Mouse (Mus musculus): ENCODE data around the gene Eif4a3. TPM values are rescaled to one million over a fixed set of nuclear protein-coding genes. Genes with fewer than 3 reads are reported as not detected.

The Eif4a3 gene
- polyA plus RNA-seq, 1 experiment from 2014 or later, result 281 TPM

DNA sequence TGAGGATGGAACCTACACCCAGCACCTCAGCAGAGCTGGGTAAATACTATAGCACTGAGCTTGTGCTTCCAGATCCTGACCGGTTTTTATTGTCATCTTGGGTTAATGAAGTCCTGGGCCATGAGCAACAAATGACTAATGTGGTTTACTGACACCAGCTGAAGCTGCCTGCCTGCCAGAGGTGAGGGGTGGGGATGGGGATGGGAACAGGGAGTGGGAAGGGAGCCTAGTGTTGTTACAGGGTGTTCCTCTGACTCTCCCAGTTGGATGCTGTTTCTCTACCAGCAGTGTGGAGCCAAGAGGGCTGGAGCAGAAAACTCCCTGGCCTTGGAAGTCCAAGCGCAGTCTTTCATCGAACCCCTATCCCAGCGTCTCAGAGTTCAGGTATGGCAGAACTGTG lies 16.8 kb upstream of the Eif4a3 start:
- Histone ChIP-seq H3K4me1 (no peaks in the 10 kb centered on the region), H3K4me2 (no peak overlapping the region), H3K36me3 (no peaks in the 10 kb centered on the region), H3K9ac (no peak overlapping the region), H3K27ac (replicated peaks) (no peak overlapping the region), H3K9me3 (no peaks in the 10 kb centered on the region), H3K4me3 (no peak overlapping the region), H3K27me3 (replicated peaks) (peaks cover 9% of the 10 kb centered on the region; the same call in 1 of the 2 replicates)
- no peak for ATAC-seq (ENCODE audit: extremely low read depth, insufficient number of reproducible peaks, low FRiP score, low TSS enrichment)
- 78% methylated on average over 4 of the region's 4 CpGs for WGBS

DNA sequence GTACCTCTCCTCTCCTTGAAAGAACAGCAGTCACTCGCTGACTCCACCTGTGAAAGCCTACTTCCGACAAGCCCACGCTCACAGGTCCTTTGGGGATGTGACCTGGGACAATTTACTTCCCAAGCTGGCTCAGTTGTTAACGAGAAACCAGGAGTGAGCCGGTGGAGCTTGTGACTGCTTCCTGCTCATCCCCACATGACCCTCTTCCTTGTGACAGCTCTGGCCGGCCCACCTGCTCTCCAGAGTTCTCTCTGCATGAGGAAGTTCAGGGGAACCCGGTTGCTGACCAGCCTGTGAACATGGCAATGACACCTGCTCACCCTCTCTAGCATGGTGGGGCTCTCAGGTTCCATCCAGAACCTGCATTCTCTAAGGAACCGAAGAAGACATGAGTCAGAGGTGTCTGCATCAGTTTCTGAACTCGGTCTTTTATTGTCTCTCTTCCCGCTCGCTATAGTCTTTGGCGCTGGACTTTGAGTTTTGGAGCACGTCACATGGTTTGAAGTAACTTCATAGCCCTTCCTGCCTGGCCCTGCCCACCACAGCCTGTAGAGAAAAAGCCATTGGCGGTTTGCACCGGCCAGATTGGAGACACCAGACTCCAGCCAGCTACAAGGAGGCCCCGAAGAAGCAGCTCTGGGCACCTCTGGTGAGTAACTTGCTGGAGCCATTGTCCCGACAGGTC lies 14.5 kb upstream of the Eif4a3 start:
- Histone ChIP-seq H3K4me3 (no peak overlapping the region), H3K4me2 (no peak overlapping the region), H3K9me3 (no peaks in the 10 kb centered on the region), H3K36me3 (no peaks in the 10 kb centered on the region), H3K27me3 (replicated peaks) (peaks cover 24% of the 10 kb centered on the region; the same call in 1 of the 2 replicates), H3K27ac (replicated peaks) (no peak overlapping the region), H3K4me1 (no peaks in the 10 kb centered on the region), H3K9ac (no peak overlapping the region)
- WGBS, result 74% methylated on average over 17 of the region's 17 CpGs
- no peak for ATAC-seq (ENCODE audit: extremely low read depth, insufficient number of reproducible peaks, low FRiP score, low TSS enrichment)

DNA sequence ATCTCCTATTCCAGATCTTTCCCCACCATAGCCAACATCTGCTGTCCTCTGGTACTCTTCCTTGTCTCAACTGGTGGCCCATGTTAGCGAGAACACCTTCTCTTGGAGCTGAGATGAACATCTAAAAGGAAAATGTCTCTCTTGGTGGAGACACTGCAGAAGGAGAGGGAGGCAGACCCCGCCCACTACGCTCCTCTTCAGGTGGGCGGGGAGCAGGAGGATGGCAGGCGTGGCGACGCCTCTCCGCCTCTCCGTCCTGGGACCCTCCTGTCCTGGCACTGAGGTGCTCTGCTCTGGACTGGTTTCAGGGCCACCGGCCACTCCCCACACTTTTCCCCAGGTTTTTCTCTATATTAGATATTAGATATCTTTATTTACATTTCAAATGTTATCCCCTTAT lies 10.7 kb upstream of the Eif4a3 start:
- Histone ChIP-seq H3K27ac (replicated peaks) (no peak overlapping the region), H3K4me2 (no peak overlapping the region), H3K36me3 (no peaks in the 10 kb centered on the region), H3K4me1 (peaks cover 25% of the 10 kb centered on the region), H3K4me3 (no peak overlapping the region), H3K9ac (no peak overlapping the region), H3K27me3 (replicated peaks) (peaks cover 24% of the 10 kb centered on the region; the same call in 1 of the 2 replicates), H3K9me3 (no peaks in the 10 kb centered on the region)
- ATAC-seq (ENCODE audit: extremely low read depth, insufficient number of reproducible peaks, low FRiP score, low TSS enrichment), result no peak
- 18% methylated on average over 10 of the region's 10 CpGs for whole genome bisulfite sequencing

DNA sequence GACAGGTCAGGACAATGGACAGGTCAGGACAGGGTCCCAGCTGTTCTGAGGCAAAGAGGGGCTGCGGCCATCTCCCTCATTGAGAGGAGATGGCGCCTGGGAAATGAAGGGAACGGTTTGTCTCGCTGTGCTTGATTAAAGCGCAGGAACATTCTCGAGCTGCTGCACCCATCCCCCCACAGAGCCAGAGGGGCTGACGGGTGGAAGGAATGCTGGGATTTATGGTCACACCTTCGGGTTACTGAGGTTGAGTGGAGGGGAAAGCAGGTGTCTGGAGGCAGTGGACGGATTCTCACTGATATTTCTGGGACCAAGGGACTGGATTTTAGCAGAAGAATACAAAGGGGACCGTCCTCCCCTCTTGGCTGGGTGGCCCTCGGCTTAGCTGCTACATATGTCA lies 8.0 kb upstream of the Eif4a3 start:
- H3K27me3 ChIP-seq (replicated peaks), result peaks cover 42% of the 10 kb centered on the region
- no peak overlapping the region for H3K4me3 ChIP-seq
- H3K9me3 ChIP-seq, result no peaks in the 10 kb centered on the region
- H3K4me1 ChIP-seq, result peaks cover 28% of the 10 kb centered on the region
- 24% methylated on average over 11 of the region's 11 CpGs for WGBS
- H3K9ac ChIP-seq, result peak overlapping the region; percentile 50
- peak overlapping the region; percentile 88 for H3K27ac ChIP-seq (replicated peaks)
- no peak overlapping the region; the same call in 1 of the 2 replicates for H3K4me2 ChIP-seq
- H3K36me3 ChIP-seq, result no peaks in the 10 kb centered on the region
- ATAC-seq (ENCODE audit: extremely low read depth, insufficient number of reproducible peaks, low FRiP score, low TSS enrichment), result no peak

DNA sequence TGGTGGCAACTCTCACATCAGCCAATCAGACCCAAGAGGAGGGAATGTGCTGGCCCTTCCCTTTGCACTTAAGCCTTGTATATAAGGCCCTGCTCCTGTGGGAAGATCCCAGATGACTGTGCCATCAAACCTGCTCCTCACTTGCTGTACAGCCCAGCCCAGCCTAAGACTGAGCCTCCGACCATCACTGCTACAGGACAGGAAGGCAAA lies 7.7 kb upstream of the Eif4a3 start, which contains the start of gene Card14:
Gene Card14 (plus strand): TSS at position 111 of the 210 bp plus-strand sequence.
- ATAC-seq (ENCODE audit: extremely low read depth, insufficient number of reproducible peaks, low FRiP score, low TSS enrichment), result no peak
- peak within 1 kb of the TSS; percentile 50 for H3K9ac ChIP-seq
- H3K4me1 ChIP-seq, result peaks cover 28% of the 10 kb centered on the region
- H3K9me3 ChIP-seq, result no peaks in the 10 kb centered on the region
- H3K27me3 ChIP-seq (replicated peaks), result peaks cover 46% of the 10 kb centered on the region
- H3K4me3 ChIP-seq, result no peak within 1 kb of the TSS
- peak within 1 kb of the TSS; percentile 88 for H3K27ac ChIP-seq (replicated peaks)
- no peaks in the 10 kb centered on the region for H3K36me3 ChIP-seq
- WGBS, result 41% methylated on average over 1 of the region's 1 CpGs
- peak within 1 kb of the TSS; percentile 33 for H3K4me2 ChIP-seq

DNA sequence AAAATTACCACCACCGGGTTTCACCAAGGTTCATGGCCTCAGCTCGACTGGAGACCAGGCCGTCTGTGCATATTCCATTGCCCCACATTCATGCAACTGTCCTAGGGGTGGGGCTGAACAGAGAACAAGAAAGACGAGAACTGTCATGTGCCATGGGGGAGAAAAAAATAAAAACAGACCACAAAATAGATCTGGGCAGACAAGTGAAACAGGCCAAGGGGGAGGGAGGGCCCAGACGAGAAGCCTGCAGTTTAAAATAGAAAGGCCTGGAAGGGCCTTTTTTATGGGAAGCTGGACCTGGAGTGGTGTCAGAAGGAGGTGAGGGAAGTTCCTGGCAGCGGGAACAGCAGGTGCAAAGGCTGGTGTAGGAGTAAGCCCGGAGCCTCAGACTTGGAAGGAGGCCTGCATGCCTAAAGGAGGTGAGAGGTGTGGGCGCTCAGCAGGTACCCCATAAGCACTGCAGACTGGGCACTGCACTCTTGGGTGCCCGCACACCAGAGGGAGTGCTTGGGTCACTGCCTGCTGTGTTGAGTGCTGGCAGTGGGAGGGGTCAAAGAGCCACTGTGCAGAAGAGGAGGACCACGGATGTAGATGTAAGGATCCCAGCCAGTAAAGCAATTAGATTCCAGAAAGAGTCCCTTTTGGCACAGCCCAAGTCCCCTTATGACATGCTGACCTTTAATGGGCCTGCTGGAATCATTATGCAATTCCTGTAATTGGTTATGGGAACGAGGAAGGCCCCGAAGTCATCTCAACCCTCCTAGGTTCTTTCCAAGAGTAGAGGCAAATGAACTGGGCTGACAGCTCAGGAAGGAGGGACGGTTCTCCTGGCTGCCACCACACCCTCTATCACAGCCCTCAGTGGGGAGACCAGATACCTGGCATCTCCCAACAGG lies 7.1 kb upstream of the Eif4a3 start:
- Histone ChIP-seq H3K27ac (replicated peaks) (peak overlapping the region; percentile 88), H3K36me3 (no peaks in the 10 kb centered on the region), H3K4me1 (peaks cover 28% of the 10 kb centered on the region), H3K4me3 (no peak overlapping the region), H3K9ac (peak overlapping the region; percentile 40; the same call in 1 of the 2 replicates), H3K27me3 (replicated peaks) (peaks cover 49% of the 10 kb centered on the region), H3K4me2 (peak overlapping the region; percentile 33), H3K9me3 (no peaks in the 10 kb centered on the region)
- ATAC-seq (ENCODE audit: extremely low read depth, insufficient number of reproducible peaks, low FRiP score, low TSS enrichment), result no peak; the same call in 1 of the 2 replicates
- WGBS, result 41% methylated on average over 13 of the region's 13 CpGs

DNA sequence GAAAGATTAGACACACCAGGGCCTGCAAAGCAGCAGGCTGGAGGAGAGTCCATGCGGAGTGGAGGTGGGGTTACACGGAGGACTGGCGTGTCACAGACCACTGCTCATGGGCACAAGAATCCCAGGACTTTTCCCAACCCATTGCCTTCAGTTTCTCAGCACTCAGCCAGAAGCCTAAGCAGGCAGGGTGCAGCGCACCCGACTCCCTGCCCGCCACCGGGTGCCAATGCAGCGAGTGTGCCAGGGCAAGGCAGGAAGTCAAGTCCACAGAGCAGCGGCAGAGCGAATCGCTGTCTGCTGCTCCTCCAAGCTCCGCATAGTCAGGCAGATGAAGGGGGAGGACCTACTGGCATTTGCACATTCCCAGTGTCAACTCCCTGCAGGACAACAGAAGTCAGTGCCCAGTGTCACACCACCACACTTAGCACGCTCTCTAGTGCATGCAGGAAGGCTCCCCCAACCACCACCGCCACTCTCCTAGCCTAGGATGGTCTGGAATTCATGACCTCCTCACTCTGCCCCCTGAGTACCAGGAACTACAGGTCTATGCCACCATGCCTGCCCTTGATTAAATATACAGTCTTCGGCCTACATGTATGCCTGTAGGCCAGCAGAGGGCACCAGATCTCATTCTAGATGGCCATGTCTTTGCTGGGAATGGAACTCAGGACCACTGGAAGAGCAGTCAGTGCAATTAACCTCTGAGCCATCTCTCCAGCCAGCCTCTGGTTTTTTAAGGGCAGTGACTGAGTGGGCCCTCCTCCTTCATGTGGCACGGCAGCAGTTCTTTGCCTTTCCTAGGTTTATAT lies 5.2 kb upstream of the Eif4a3 start:
- ATAC-seq (ENCODE audit: extremely low read depth, insufficient number of reproducible peaks, low FRiP score, low TSS enrichment), result no peak; the same call in 1 of the 2 replicates

DNA sequence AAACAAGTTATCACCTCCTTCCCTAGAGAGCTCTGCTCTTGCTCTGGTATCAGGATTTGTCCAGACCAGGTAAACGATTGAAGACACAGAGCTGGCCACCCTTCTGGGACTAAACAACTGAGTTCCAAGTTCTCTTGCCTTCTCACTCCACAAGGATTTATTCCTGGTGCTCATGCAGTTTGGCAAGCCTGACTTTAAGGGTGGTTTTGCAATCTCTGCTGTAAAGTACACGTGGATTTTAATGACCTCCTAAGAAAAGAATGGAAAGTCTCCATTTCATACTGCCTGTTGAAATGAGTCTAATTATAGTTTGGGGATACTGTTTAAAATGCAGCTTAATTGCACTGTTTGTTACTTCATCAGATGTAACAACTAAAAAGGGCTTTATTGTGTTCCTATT lies 1.1 kb upstream of the Eif4a3 start:
- Histone ChIP-seq H3K9me3 (no peaks in the 10 kb centered on the region), H3K4me3 (peak overlapping the region; percentile 92), H3K36me3 (peaks cover 23% of the 10 kb centered on the region), H3K4me2 (peak overlapping the region; percentile 90), H3K27ac (replicated peaks) (no peak overlapping the region), H3K4me1 (peaks cover 29% of the 10 kb centered on the region), H3K27me3 (replicated peaks) (peaks cover 36% of the 10 kb centered on the region), H3K9ac (peak overlapping the region; percentile 95)
- WGBS, result 22% methylated on average over 2 of the region's 2 CpGs
- no peak for ATAC-seq (ENCODE audit: extremely low read depth, insufficient number of reproducible peaks, low FRiP score, low TSS enrichment)

More for the DNA sequence above, 5.2 kb upstream of the Eif4a3 start:
- Histone ChIP-seq H3K9ac (0 out of 2 replicates have a peak overlapping the region, but pooled peaks have one; percentile 19), H3K9me3 (no peaks in the 10 kb centered on the region), H3K4me2 (no peak overlapping the region), H3K27ac (replicated peaks) (peak overlapping the region; percentile 88), H3K27me3 (replicated peaks) (peaks cover 40% of the 10 kb centered on the region), H3K4me1 (peaks cover 36% of the 10 kb centered on the region), H3K36me3 (no peaks in the 10 kb centered on the region), H3K4me3 (no peak overlapping the region)
- WGBS, result 42% methylated on average over 16 of the region's 16 CpGs

DNA sequence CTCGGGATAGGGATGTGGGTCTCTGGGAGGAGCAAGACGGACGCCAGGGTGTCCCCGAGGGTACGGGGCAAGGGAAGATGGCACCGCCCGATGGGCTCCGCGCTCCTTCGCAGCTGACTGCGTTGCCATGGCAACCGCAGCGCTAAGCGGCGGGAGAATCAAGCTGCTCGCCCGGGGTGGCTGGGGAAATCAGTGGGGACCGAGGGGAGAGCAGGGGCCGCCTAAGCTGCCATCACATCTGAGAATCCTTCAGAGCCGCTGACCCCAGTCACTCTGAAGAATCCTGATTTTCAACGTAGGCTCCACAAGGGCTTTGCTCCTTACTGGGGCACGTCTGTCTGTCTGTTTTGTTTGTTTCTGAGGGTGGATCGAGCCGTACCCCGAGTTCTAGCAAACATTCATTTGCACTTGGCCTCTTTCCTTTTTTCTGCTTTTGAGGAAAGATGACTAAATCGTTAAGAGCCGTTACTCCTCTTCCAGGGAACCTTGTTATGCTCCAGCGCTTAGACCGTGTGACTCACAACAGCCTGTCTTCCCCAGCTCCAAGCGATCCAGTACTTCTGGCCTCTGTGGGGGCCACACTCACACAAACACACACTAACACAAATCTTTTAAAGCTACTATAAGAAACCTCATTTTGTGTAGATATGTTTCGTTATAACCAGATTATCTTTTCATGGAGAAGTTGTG lies 502 bp upstream of the Eif4a3 start:
- Histone ChIP-seq H3K4me2 (peak overlapping the region; percentile 90), H3K27ac (replicated peaks) (peak overlapping the region; percentile 85), H3K4me3 (peak overlapping the region; percentile 92), H3K4me1 (peaks cover 23% of the 10 kb centered on the region), H3K27me3 (replicated peaks) (peaks cover 36% of the 10 kb centered on the region), H3K36me3 (peaks cover 29% of the 10 kb centered on the region), H3K9ac (peak overlapping the region; percentile 95), H3K9me3 (no peaks in the 10 kb centered on the region)
- no peak; the same call in 1 of the 2 replicates for ATAC-seq (ENCODE audit: extremely low read depth, insufficient number of reproducible peaks, low FRiP score, low TSS enrichment)
- WGBS, result 1% methylated on average over 31 of the region's 31 CpGs

DNA sequence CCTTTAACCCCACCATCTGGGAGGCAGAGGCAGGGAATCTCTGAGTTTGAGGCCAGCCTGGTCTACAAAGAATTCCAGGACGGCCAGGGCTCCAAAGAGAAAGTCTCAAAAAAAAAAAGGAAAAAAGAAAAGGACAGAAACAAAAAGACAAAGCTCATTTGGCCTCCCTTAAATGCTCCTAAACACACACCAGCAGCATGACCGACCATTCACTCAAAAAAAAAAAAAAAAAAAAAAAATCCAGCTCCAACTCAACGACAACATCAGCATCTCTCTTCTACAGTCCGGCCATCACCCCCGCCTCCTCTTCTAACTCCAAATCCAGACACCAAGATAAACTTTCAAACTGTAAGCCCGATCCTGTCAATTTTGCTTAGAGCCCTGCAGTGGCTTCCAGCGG lies 972 bp downstream of the Eif4a3 start:
- peak overlapping the region; percentile 92 for H3K4me3 ChIP-seq
- peak overlapping the region; percentile 95 for H3K9ac ChIP-seq
- H3K4me2 ChIP-seq, result peak overlapping the region; percentile 90
- H3K27ac ChIP-seq (replicated peaks), result peak overlapping the region; percentile 85
- ATAC-seq (ENCODE audit: extremely low read depth, insufficient number of reproducible peaks, low FRiP score, low TSS enrichment), result no peak
- peaks cover 44% of the 10 kb centered on the region for H3K36me3 ChIP-seq
- 6% methylated on average over 7 of the region's 7 CpGs for WGBS
- peaks cover 23% of the 10 kb centered on the region for H3K27me3 ChIP-seq (replicated peaks)
- H3K9me3 ChIP-seq, result no peaks in the 10 kb centered on the region
- peaks cover 22% of the 10 kb centered on the region for H3K4me1 ChIP-seq
